Mouse (Mus musculus) C2C12 (cell line): ENCODE measurements at regions not wholly inside any gene's neighbourhood (a gene's known extent, or its start where the extent isn't known, plus 50 kb on each side); places are given as distances from the start of the nearest gene placed in this dataset.

Experiments
- CEBPB ChIP-seq: IDR thresholded peaks from one replicate; pipeline ENCODE4 v1.6.1; 2011; ENCODE audit warnings: low read depth, mild to moderate bottlenecking, control low read depth, moderate library complexity
- CTCF ChIP-seq: IDR thresholded peaks from one replicate; pipeline ENCODE4 v1.5.1; 2011; ENCODE audit not compliant: control insufficient read depth, insufficient read depth, insufficient read length
- FOSL1 ChIP-seq: IDR thresholded peaks from one replicate; pipeline ENCODE4 v1.8.0; 2011; ENCODE audit warnings: mild to moderate bottlenecking, low read length; ENCODE audit not compliant: poor library complexity, insufficient read depth, severe bottlenecking
- MAX ChIP-seq: IDR thresholded peaks from one replicate; pipeline ENCODE4 v1.6.1; 2011; ENCODE audit warnings: mild to moderate bottlenecking, control low read depth
- MYOD1 ChIP-seq: IDR thresholded peaks from one replicate; pipeline ENCODE4 v1.6.1; 2011; ENCODE audit warnings: low read depth; ENCODE audit not compliant: control insufficient read depth, insufficient read length
- USF1 ChIP-seq: IDR thresholded peaks from one replicate; pipeline ENCODE4 v1.6.1; 2011; ENCODE audit warnings: low read depth, mild to moderate bottlenecking, control low read depth, moderate library complexity

- no peak for TF ChIP-seq CTCF
- no peak for TF ChIP-seq MAX
- TF ChIP-seq USF1: no peak
- no peak for TF ChIP-seq MYOD1
- TF ChIP-seq CEBPB: no peak
- no peak for TF ChIP-seq FOSL1
Observed at GRCm38 (mm10) chr16:65987186-65987585, 172.1 kb downstream of the Vgll3 start.
